Mouse (Mus musculus): ENCODE measurements around the gene Sox2.

GRCm38 (mm10) chr3:34691703-34692393 lies 41.6 kb downstream of the Sox2 start:
- TF ChIP-seq CTCF (IDR thresholded peaks at IDR 0.05; ENCODE audit: extremely low read depth, insufficient read depth, insufficient read length, insufficient replicate concordance) = no peak
- no peak for TF ChIP-seq POLR2A (IDR thresholded peaks at IDR 0.05; ENCODE audit: low read depth, low read length)
